Mouse (Mus musculus) thymus, postnatal 25 days (tissue): ENCODE measurements around the gene Unc119b.
"Not testable (repeated sequence)": the region's sequence is repeated elsewhere in the genome, so short reads cannot be mapped to it uniquely, and the experiment has no call there.

Source experiments
- DNase-seq: peaks from one replicate; pipeline ENCODE4 v3.0.0; 2022

The Unc119b gene

GRCm38 (mm10) chr5:115129328-115129727 is 5.4 kb downstream of the Unc119b start:
- no peak for DNase-seq

GRCm38 (mm10) chr5:115127421-115128179 is 7.2 kb downstream of the Unc119b start:
- DNase-seq = no peak

- no peak for DNase-seq
These were observed 8.0 kb downstream of the Unc119b start for GRCm38 (mm10) chr5:115126578-115127312.

GRCm38 (mm10) chr5:115125211-115125871 is 9.4 kb downstream of the Unc119b start:
- DNase-seq = peak; percentile 91

GRCm38 (mm10) chr5:115124690-115125089 is 10.1 kb downstream of the Unc119b start:
- DNase-seq = no peak

GRCm38 (mm10) chr5:115120978-115121377 is 13.8 kb downstream of the Unc119b start:
- no peak for DNase-seq

- DNase-seq = peak; percentile 94
These were observed 15.7 kb downstream of the Unc119b start, which contains the start of gene Acads for GRCm38 (mm10) chr5:115118961-115119570. Gene Acads, minus strand, starts transcription at chr5:115119346.

GRCm38 (mm10) chr5:115117467-115117866 is 17.3 kb downstream of the Unc119b start:
- DNase-seq = no peak

- DNase-seq = no peak
These were observed 18.3 kb downstream of the Unc119b start for GRCm38 (mm10) chr5:115116426-115116825.

- DNase-seq = no peak
These were observed 20.3 kb downstream of the Unc119b start for GRCm38 (mm10) chr5:115114501-115114900.

- no peak for DNase-seq
These were observed 21.5 kb downstream of the Unc119b start for GRCm38 (mm10) chr5:115113244-115113643.

GRCm38 (mm10) chr5:115111156-115111555 is 23.6 kb downstream of the Unc119b start:
- no peak for DNase-seq

GRCm38 (mm10) chr5:115103253-115103652 is 31.5 kb downstream of the Unc119b start:
- DNase-seq = not testable (repeated sequence)

GRCm38 (mm10) chr5:115102231-115102630 is 32.5 kb downstream of the Unc119b start:
- DNase-seq = no peak

GRCm38 (mm10) chr5:115100473-115100872 is 34.3 kb downstream of the Unc119b start:
- DNase-seq = no peak

- DNase-seq = no peak
These were observed 34.8 kb downstream of the Unc119b start for GRCm38 (mm10) chr5:115099991-115100390.

GRCm38 (mm10) chr5:115099530-115099929 is 35.2 kb downstream of the Unc119b start:
- DNase-seq = no peak

GRCm38 (mm10) chr5:115098195-115098594 is 36.6 kb downstream of the Unc119b start, which contains the start of gene Gm10401:
Gene Gm10401, minus strand, starts transcription at chr5:115098295.
- no peak for DNase-seq

GRCm38 (mm10) chr5:115091776-115092175 is 43.0 kb downstream of the Unc119b start:
- DNase-seq = no peak

GRCm38 (mm10) chr5:115091015-115091414 is 43.8 kb downstream of the Unc119b start:
- DNase-seq = no peak

- no peak for DNase-seq
These were observed 45.0 kb downstream of the Unc119b start for GRCm38 (mm10) chr5:115089592-115090268.

GRCm38 (mm10) chr5:115085675-115086074 is 49.1 kb downstream of the Unc119b start:
- no peak for DNase-seq
